Mouse (Mus musculus): Measurements from ENCODE around the gene Myof. TPM values are rescaled to one million over a fixed set of nuclear protein-coding genes. Genes with fewer than 3 reads are reported as not detected.

Myof gene
- total RNA-seq, 1 experiment, result 44.3 TPM

DNA sequence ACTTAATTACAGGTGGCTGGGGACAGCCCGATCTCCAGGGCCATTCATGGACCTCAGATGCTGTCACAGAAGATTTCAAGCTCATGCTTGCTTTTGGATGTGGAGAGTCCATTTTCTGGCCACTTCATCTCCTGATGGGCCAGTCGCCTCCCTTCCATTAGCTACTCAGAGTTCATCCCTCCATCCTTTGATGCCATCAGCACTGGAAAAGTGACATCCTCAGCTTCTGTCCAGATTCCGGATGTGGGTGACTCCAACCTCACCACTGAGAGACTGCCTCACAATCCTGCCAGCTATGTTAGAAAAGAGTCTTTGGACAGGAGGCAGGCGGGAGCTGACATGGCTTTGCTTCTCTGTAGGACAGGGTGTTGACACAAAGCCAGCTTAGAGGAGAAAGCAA lies 42.5 kb upstream of the Myof start:
- TF ChIP-seq HCFC1 (IDR thresholded peaks at IDR 0.05; ENCODE audit: borderline replicate concordance, insufficient read depth, low read length), result no peak
- TF ChIP-seq ZC3H11A (IDR thresholded peaks at IDR 0.05; ENCODE audit: borderline replicate concordance, low read depth, low read length), result no peak
- TF ChIP-seq CHD2 (IDR thresholded peaks at IDR 0.05; ENCODE audit: low read depth, low read length), result no peak
- TF ChIP-seq MAFK (IDR thresholded peaks at IDR 0.05; ENCODE audit: insufficient read depth, low read depth, low read length), result no peak
- no peak for TF ChIP-seq ZNF384 (IDR thresholded peaks at IDR 0.05; ENCODE audit: low read depth, low read length)
- Histone ChIP-seq H3K27ac (ENCODE audit: insufficient read depth, low read depth, low read length, poor library complexity, severe bottlenecking) (no peak overlapping the region), H3K9ac (ENCODE audit: insufficient read depth, low read depth, low read length, poor library complexity, severe bottlenecking) (no peak overlapping the region), H3K4me3 (ENCODE audit: insufficient read depth in 1 of 2, low read depth in 1 of 2, low read length in 2 of 2, poor library complexity in 1 of 2, severe bottlenecking in 1 of 2) (no peak overlapping the region), H3K9me3 (ENCODE audit: control insufficient read depth, insufficient read depth, low read depth, low read length) (no peaks in the 10 kb centered on the region), H3K36me3 (ENCODE audit: control insufficient read depth, insufficient read depth, low read length, poor library complexity, severe bottlenecking) (no peaks in the 10 kb centered on the region), H3K4me1 (ENCODE audit: control insufficient read depth in 2 of 2, insufficient read depth in 2 of 2, low read length in 2 of 2, poor library complexity in 1 of 2) (peaks cover 2 to 3% of the 10 kb centered on the region in 2 experiments; a peak in 2 of 4 replicates)
- no peak for DNase-seq (ENCODE audit: low read depth, low spot score)
- in situ Hi-C loops (cut with MboI; ENCODE audit: low sequenced_read_pairs in 2 of 2, unreplicated experiment in 2 of 2), result no loop called here

- H3K4me3 ChIP-seq (ENCODE audit: insufficient read depth in 1 of 2, low read depth in 1 of 2, low read length in 2 of 2, poor library complexity in 1 of 2, severe bottlenecking in 1 of 2), result no peak overlapping the region
- DNase-seq (ENCODE audit: low read depth, low spot score), result no peak
- TF ChIP-seq ZC3H11A (IDR thresholded peaks at IDR 0.05; ENCODE audit: borderline replicate concordance, low read depth, low read length) (no peak), HCFC1 (IDR thresholded peaks at IDR 0.05; ENCODE audit: borderline replicate concordance, insufficient read depth, low read length) (no peak)
- H3K4me1 ChIP-seq (ENCODE audit: control insufficient read depth in 2 of 2, insufficient read depth in 2 of 2, low read length in 2 of 2, poor library complexity in 1 of 2), result peaks cover 2 to 3% of the 10 kb centered on the region in 2 experiments; a peak in 2 of 4 replicates
- H3K36me3 ChIP-seq (ENCODE audit: control insufficient read depth, insufficient read depth, low read length, poor library complexity, severe bottlenecking), result no peaks in the 10 kb centered on the region
- H3K9ac ChIP-seq (ENCODE audit: insufficient read depth, low read depth, low read length, poor library complexity, severe bottlenecking), result no peak overlapping the region
- H3K27ac ChIP-seq (ENCODE audit: insufficient read depth, low read depth, low read length, poor library complexity, severe bottlenecking), result no peak overlapping the region
- in situ Hi-C loops (cut with MboI; ENCODE audit: low sequenced_read_pairs in 2 of 2, unreplicated experiment in 2 of 2), result no loop called here
- H3K9me3 ChIP-seq (ENCODE audit: control insufficient read depth, insufficient read depth, low read depth, low read length), result no peaks in the 10 kb centered on the region
Measured at GRCm38 (mm10) chr19:38082931-38083525, 39.7 kb upstream of the Myof start.

GRCm38 (mm10) chr19:38081361-38081760 lies 38.0 kb upstream of the Myof start:
- TF ChIP-seq ZNF384 (IDR thresholded peaks at IDR 0.05; ENCODE audit: low read depth, low read length) (no peak), ZC3H11A (IDR thresholded peaks at IDR 0.05; ENCODE audit: borderline replicate concordance, low read depth, low read length) (no peak), MAFK (IDR thresholded peaks at IDR 0.05; ENCODE audit: insufficient read depth, low read depth, low read length) (no peak), CHD2 (IDR thresholded peaks at IDR 0.05; ENCODE audit: low read depth, low read length) (no peak), HCFC1 (IDR thresholded peaks at IDR 0.05; ENCODE audit: borderline replicate concordance, insufficient read depth, low read length) (no peak)
- no peak for DNase-seq (ENCODE audit: low read depth, low spot score)
- Histone ChIP-seq H3K9ac (ENCODE audit: insufficient read depth, low read depth, low read length, poor library complexity, severe bottlenecking) (no peak overlapping the region), H3K4me1 (ENCODE audit: control insufficient read depth in 2 of 2, insufficient read depth in 2 of 2, low read length in 2 of 2, poor library complexity in 1 of 2) (peaks cover 2 to 3% of the 10 kb centered on the region in 2 experiments; a peak in 2 of 4 replicates), H3K4me3 (ENCODE audit: insufficient read depth in 1 of 2, low read depth in 1 of 2, low read length in 2 of 2, poor library complexity in 1 of 2, severe bottlenecking in 1 of 2) (no peak overlapping the region), H3K36me3 (ENCODE audit: control insufficient read depth, insufficient read depth, low read length, poor library complexity, severe bottlenecking) (no peaks in the 10 kb centered on the region), H3K27ac (ENCODE audit: insufficient read depth, low read depth, low read length, poor library complexity, severe bottlenecking) (no peak overlapping the region), H3K9me3 (ENCODE audit: control insufficient read depth, insufficient read depth, low read depth, low read length) (no peaks in the 10 kb centered on the region)
- in situ Hi-C loops (cut with MboI; ENCODE audit: low sequenced_read_pairs in 2 of 2, unreplicated experiment in 2 of 2), result no loop called here

DNA sequence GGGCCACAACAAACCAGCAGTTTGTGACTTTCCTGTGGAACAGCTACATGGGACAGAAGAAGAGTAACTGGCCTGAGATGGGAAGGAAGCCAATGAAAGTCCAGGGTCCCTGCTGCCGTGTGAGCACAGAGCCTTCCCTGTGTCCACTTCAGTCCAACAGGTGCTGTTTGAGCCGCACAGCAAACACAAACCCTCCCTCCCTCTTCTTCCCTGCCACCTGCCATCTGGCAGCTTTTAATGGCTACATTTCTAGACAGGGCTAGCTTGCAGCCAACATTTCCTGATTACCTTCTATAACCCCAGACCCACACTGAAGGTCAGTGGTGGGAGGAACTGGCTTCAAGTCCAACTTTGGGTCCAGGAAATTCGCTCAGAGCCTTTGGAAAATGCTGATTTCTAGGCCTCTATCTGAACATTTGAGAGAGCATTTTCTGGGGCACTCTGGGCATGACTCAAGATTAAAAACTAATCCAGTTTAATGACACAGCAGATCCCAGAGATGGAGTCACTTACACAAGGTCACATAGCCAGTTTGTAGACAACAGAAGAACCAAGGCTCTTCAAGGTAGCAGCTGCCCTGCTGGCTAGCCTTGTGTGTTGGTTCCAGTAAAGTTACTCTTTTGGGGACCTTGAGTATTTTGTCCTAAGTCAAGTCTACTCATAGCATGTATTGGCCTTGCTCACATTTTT lies 34.6 kb upstream of the Myof start:
- no peak overlapping the region for H3K9ac ChIP-seq (ENCODE audit: insufficient read depth, low read depth, low read length, poor library complexity, severe bottlenecking)
- TF ChIP-seq CHD2 (IDR thresholded peaks at IDR 0.05; ENCODE audit: low read depth, low read length), result no peak
- no peak for TF ChIP-seq MAFK (IDR thresholded peaks at IDR 0.05; ENCODE audit: insufficient read depth, low read depth, low read length)
- TF ChIP-seq ZC3H11A (IDR thresholded peaks at IDR 0.05; ENCODE audit: borderline replicate concordance, low read depth, low read length), result no peak
- no peak for TF ChIP-seq HCFC1 (IDR thresholded peaks at IDR 0.05; ENCODE audit: borderline replicate concordance, insufficient read depth, low read length)
- no peak for TF ChIP-seq ZNF384 (IDR thresholded peaks at IDR 0.05; ENCODE audit: low read depth, low read length)
- no peaks in the 10 kb centered on the region for H3K9me3 ChIP-seq (ENCODE audit: control insufficient read depth, insufficient read depth, low read depth, low read length)
- H3K36me3 ChIP-seq (ENCODE audit: control insufficient read depth, insufficient read depth, low read length, poor library complexity, severe bottlenecking), result peaks cover 11% of the 10 kb centered on the region
- in situ Hi-C loops (cut with MboI; ENCODE audit: low sequenced_read_pairs in 2 of 2, unreplicated experiment in 2 of 2), result no loop called here
- H3K27ac ChIP-seq (ENCODE audit: insufficient read depth, low read depth, low read length, poor library complexity, severe bottlenecking), result no peak overlapping the region
- no peak for DNase-seq (ENCODE audit: low read depth, low spot score)
- H3K4me3 ChIP-seq (ENCODE audit: insufficient read depth in 1 of 2, low read depth in 1 of 2, low read length in 2 of 2, poor library complexity in 1 of 2, severe bottlenecking in 1 of 2), result no peak overlapping the region
- peaks cover 0 to 6% of the 10 kb centered on the region in 2 experiments; a peak in 2 of 4 replicates for H3K4me1 ChIP-seq (ENCODE audit: control insufficient read depth in 2 of 2, insufficient read depth in 2 of 2, low read length in 2 of 2, poor library complexity in 1 of 2)
